ENCODE assay signal across 24 mouse cellular contexts in genomic region chr3:145693361-145693760, GRCm38 (mm10). TPM values are rescaled to one million over a fixed set of nuclear protein-coding genes. Genes with fewer than 3 reads are reported as not detected.
DNase-seq lines count a peak whose midpoint lies in the region; TF ChIP-seq lines count a peak whose summit lies in the region.
"Had no signal": no experiment of that assay in that cellular context is flagged by ENCODE, and none has a peak within 500 bp of the region (broad histone marks: within the 10 kb centered on the region; RNA-seq: fewer than 3 reads in every experiment).

No protein-coding gene starts in this region.

- peaks cover 6% of the 10 kb centered on the region; the same call in 1 of the 2 replicates for H3K4me1 ChIP-seq in embryonic fibroblast, embryonic 13.5 days (ENCODE audit: control insufficient read depth, insufficient read depth, low read length)
- H3K4me1 ChIP-seq: forebrain, embryonic 13.5 days; forebrain, embryonic 15.5 days had no signal

- DNase-seq in adrenal gland, postnatal 10 days, result peak; percentile 11
- DNase-seq in adrenal gland, adult (ENCODE audit: inconsistent age in 2 of 2, low spot score in 1 of 2), result no peak
- DNase-seq in heart, adult 11 months, result peak; percentile 40
- DNase-seq in heart, adult 9 months (ENCODE audit: low spot score in 2 of 2), result no peak
- peak; percentile 84 for DNase-seq in gonadal fat pad, adult 2 months (ENCODE audit: low read depth)
- DNase-seq in thymus, postnatal 4 days, result no peak
- DNase-seq: adrenal gland, postnatal 25 days; B cell, adult 2 months; cerebellum, adult 11 months; cerebellum, adult 18-20 months; cerebellum, adult 8-10 months; cerebellum, adult 9-11 months; cerebellum, postnatal 14 days; cerebellum, postnatal 36 days; embryo, embryonic 11 days; forebrain, postnatal 0 days had no signal

- TF ChIP-seq POLR2A in embryonic fibroblast, embryonic 13.5 days (IDR thresholded peaks at IDR 0.05; ENCODE audit: low read depth, low read length), result no peak

- peak overlapping the region; percentile 27; the same call in 1 of the 2 replicates for H3K27ac ChIP-seq in embryonic fibroblast, embryonic 13.5 days (ENCODE audit: insufficient read depth, low read length)
- H3K27ac ChIP-seq: embryonic facial prominence, embryonic 12.5 days; forebrain, embryonic 13.5 days; forebrain, embryonic 15.5 days had no signal

- no peak overlapping the region for H3K4me3 ChIP-seq in embryonic fibroblast, embryonic 13.5 days (ENCODE audit: insufficient read depth, low read length)
- H3K4me3 ChIP-seq: embryonic facial prominence, embryonic 12.5 days; erythroblast, embryonic 14.5 days; forebrain, embryonic 13.5 days; forebrain, embryonic 15.5 days had no signal

- no peak for TF ChIP-seq CTCF in embryonic fibroblast, embryonic 13.5 days (IDR thresholded peaks at IDR 0.05; ENCODE audit: borderline replicate concordance, insufficient read depth, low read length)

RNA-seq across cellular contexts. Expression of gene Ccn1, which starts 43.6 kb away (rescaled TPM):
- 10 to 100 TPM; 18.6 to 47.5 TPM for total RNA-seq in adrenal gland, postnatal 10 days (2021)
- polyA plus RNA-seq in embryonic fibroblast, embryonic 13.5 days (2011; ENCODE audit: insufficient read length, low read depth, missing spikeins), result 464 and 759 TPM in 2 replicates
- polyA plus RNA-seq in gonadal fat pad, adult 2 months (2012; rRNA removed), result 15.8 and 23.6 TPM in 2 replicates
- total RNA-seq: CH12.LX, G1E had no signal
- polyA plus RNA-seq: CD4-positive, CD25-positive, alpha-beta regulatory T cell, adult 4 months; G1E had no signal

Comparison
In these comparisons a context has a peak if more than half of its experiments do, and no peak if none do; other contexts are left out.
1. DNase-seq: peak in adrenal gland, postnatal 10 days (single experiment), heart, adult 11 months (single experiment) and gonadal fat pad, adult 2 months (single experiment); none in adrenal gland, adult (0 of 2), heart, adult 9 months (0 of 2) and thymus, postnatal 4 days (single experiment).
2. RNA of gene Ccn1, which starts 43.6 kb away (polyA plus RNA-seq): 464 to 759 TPM in embryonic fibroblast, embryonic 13.5 days; 15.8 to 23.6 TPM in gonadal fat pad, adult 2 months; every median in the first group is over 10 times any median in the second.